Mouse (Mus musculus): ENCODE results near the gene Cfap299. TPM values are rescaled to one million over a fixed set of nuclear protein-coding genes. Genes with fewer than 3 reads are reported as not detected.

Cfap299 gene
- polyA plus RNA-seq, 1 experiment from 2014 or later: 0.17 TPM

- Histone ChIP-seq H3K27me3 (ENCODE audit: poor library complexity, severe bottlenecking) (no peaks in the 10 kb centered on the region), H3K4me1 (no peaks in the 10 kb centered on the region), H3K36me3 (replicated peaks) (no peaks in the 10 kb centered on the region), H3K4me3 (no peak overlapping the region), H3K9me3 (no peaks in the 10 kb centered on the region), H3K27ac (no peak overlapping the region)
- 75% methylated on average over 2 of the region's 2 CpGs for WGBS
- DNase-seq (ENCODE audit: extremely low spot score, low spot score): peak; percentile 22
Observed at GRCm38 (mm10) chr5:98410060-98410459, 81.0 kb downstream of the Cfap299 start.

DNA sequence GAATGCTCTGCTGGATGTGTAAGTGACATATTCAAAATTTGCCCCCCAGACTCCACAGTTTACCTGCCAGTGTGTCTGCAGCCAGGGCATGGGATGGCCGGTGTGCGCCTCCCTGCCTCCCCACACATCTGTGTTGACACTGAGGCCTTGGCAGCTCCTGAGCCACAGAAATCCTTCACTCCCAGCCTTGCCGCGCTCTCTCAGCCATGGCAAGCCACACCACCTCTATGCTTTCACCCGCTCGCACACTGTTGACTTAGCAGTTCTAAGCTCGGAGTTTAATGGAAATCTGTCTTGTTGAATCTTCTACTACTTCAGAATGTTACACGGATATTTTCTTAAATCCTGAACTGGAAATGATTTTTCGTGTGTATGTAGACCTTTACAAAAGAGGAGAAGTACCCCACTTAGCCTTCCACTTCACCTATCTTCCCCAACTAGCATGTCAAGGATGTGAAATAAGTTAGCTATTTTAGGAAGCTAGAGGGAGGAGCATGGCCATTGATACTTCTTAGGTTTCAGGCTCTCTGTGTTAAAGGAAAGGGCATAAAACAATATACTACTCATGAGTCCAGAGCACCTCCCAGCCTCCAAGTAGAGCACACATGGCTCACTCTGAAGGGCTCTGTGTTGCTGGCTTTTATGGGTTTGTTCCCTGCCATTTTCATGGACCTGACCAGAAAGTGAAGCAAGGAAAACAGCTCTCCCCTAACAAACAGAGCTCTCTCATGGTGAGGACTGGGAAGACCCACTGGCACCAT lies 87.5 kb downstream of the Cfap299 start:
- Histone ChIP-seq H3K27ac (no peak overlapping the region), H3K27me3 (ENCODE audit: poor library complexity, severe bottlenecking) (no peaks in the 10 kb centered on the region), H3K9me3 (no peaks in the 10 kb centered on the region), H3K4me3 (no peak overlapping the region), H3K36me3 (replicated peaks) (no peaks in the 10 kb centered on the region), H3K4me1 (no peaks in the 10 kb centered on the region)
- WGBS: 92% methylated on average over 9 of the region's 9 CpGs
- no peak for DNase-seq (ENCODE audit: extremely low spot score, low spot score)

DNA sequence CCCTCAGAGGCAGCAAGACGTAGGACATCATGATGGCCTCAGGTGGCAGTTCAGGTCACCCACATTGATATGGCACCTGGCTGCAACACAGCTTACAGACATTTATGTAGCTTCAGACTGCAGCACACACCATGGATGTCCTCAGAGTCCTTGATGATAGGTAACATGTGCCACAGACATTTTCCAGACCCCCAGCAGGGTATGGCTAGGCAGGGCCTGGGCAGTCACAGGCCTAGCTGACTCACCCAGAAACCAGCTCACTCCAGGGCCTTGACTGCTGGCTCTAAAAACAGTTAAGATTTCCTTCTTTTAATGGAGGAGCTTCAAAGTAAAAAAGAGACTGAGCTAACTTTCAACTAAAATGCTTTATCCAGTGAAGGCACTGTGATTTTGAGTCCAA lies 95.9 kb downstream of the Cfap299 start:
- no peaks in the 10 kb centered on the region for H3K4me1 ChIP-seq
- H3K9me3 ChIP-seq: no peaks in the 10 kb centered on the region
- H3K4me3 ChIP-seq: no peak overlapping the region
- H3K27ac ChIP-seq: no peak overlapping the region
- 100% methylated on average over 1 of the region's 1 CpGs for WGBS
- no peak for DNase-seq (ENCODE audit: extremely low spot score, low spot score)
- H3K27me3 ChIP-seq (ENCODE audit: poor library complexity, severe bottlenecking): no peaks in the 10 kb centered on the region
- no peaks in the 10 kb centered on the region for H3K36me3 ChIP-seq (replicated peaks)

DNA sequence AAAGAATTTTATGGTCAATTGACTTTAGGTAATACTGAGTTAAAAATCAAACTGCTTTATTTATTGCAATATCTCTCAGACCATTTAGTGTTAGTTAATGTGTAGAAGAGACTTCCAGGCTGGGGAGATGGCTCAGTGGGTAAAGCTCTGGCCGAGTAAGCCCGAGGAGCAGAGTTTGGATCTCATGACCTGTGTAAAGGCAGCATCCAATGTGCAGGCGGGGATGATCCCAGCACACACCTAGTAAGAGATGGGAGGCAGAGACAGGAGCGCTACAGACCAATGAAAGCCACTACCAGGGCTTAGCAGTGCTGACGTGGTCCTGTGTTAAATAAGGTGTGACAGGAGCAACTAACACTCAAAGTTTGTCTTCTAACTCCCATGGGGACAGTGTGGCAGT lies 97.0 kb downstream of the Cfap299 start:
- H3K4me1 ChIP-seq: no peaks in the 10 kb centered on the region
- H3K36me3 ChIP-seq (replicated peaks): no peaks in the 10 kb centered on the region
- WGBS: 89% methylated on average over 5 of the region's 5 CpGs

GRCm38 (mm10) chr5:98430060-98430459 lies 101.0 kb downstream of the Cfap299 start:
- no peak for DNase-seq (ENCODE audit: extremely low spot score, low spot score)
- Histone ChIP-seq H3K4me1 (no peaks in the 10 kb centered on the region), H3K27ac (no peak overlapping the region), H3K4me3 (no peak overlapping the region), H3K27me3 (ENCODE audit: poor library complexity, severe bottlenecking) (no peaks in the 10 kb centered on the region), H3K9me3 (no peaks in the 10 kb centered on the region), H3K36me3 (replicated peaks) (no peaks in the 10 kb centered on the region)
- WGBS: 81% methylated on average over 7 of the region's 7 CpGs

More for the DNA sequence above, 97.0 kb downstream of the Cfap299 start:
- no peaks in the 10 kb centered on the region for H3K27me3 ChIP-seq (ENCODE audit: poor library complexity, severe bottlenecking)
- no peaks in the 10 kb centered on the region for H3K9me3 ChIP-seq
- no peak overlapping the region for H3K4me3 ChIP-seq
- H3K27ac ChIP-seq: no peak overlapping the region
- no peak for DNase-seq (ENCODE audit: extremely low spot score, low spot score)

- H3K9me3 ChIP-seq: no peaks in the 10 kb centered on the region
- no peaks in the 10 kb centered on the region for H3K36me3 ChIP-seq (replicated peaks)
- 77% methylated on average over 3 of the region's 3 CpGs for WGBS
- no peak for DNase-seq (ENCODE audit: extremely low spot score, low spot score)
- H3K27me3 ChIP-seq (ENCODE audit: poor library complexity, severe bottlenecking): no peaks in the 10 kb centered on the region
- H3K4me3 ChIP-seq: no peak overlapping the region
- H3K27ac ChIP-seq: no peak overlapping the region
- H3K4me1 ChIP-seq: no peaks in the 10 kb centered on the region
Observed at GRCm38 (mm10) chr5:98438686-98439085, 109.6 kb downstream of the Cfap299 start.

- WGBS: 91% methylated on average over 12 of the region's 12 CpGs
- Histone ChIP-seq H3K27me3 (ENCODE audit: poor library complexity, severe bottlenecking) (no peaks in the 10 kb centered on the region), H3K36me3 (replicated peaks) (no peaks in the 10 kb centered on the region), H3K4me1 (no peaks in the 10 kb centered on the region), H3K27ac (no peak overlapping the region), H3K9me3 (no peaks in the 10 kb centered on the region), H3K4me3 (no peak overlapping the region)
- no peak for DNase-seq (ENCODE audit: extremely low spot score, low spot score)
Observed at GRCm38 (mm10) chr5:98446771-98447462, 117.8 kb downstream of the Cfap299 start.

DNA sequence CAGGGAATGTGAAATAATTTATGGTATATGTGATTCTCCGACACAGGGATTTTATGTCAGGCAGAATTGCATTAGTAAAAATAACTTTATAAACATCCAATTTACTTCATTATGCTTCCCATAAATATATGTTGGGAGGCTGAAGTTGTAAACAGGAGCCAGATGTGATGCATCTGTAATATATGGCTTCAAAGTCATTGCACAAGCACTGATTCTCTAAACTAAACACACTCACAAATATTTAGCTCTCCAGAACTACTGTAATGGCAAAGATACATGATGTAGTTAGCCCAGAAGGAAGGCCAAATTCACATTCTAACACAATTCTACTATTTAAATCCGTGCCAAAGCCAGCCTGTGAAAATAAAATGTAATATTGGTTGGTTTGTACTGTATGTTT lies 120.8 kb downstream of the Cfap299 start:
- no peak for DNase-seq (ENCODE audit: extremely low spot score, low spot score)
- no peaks in the 10 kb centered on the region for H3K9me3 ChIP-seq
- no peaks in the 10 kb centered on the region for H3K36me3 ChIP-seq (replicated peaks)
- no peaks in the 10 kb centered on the region for H3K27me3 ChIP-seq (ENCODE audit: poor library complexity, severe bottlenecking)
- WGBS: 92% methylated on average over 2 of the region's 2 CpGs
- H3K4me3 ChIP-seq: no peak overlapping the region
- no peak overlapping the region for H3K27ac ChIP-seq
- no peaks in the 10 kb centered on the region for H3K4me1 ChIP-seq

GRCm38 (mm10) chr5:98466882-98467535 lies 137.9 kb downstream of the Cfap299 start:
- Histone ChIP-seq H3K27ac (no peak overlapping the region), H3K9me3 (no peaks in the 10 kb centered on the region), H3K27me3 (ENCODE audit: poor library complexity, severe bottlenecking) (no peaks in the 10 kb centered on the region), H3K4me1 (no peaks in the 10 kb centered on the region), H3K4me3 (no peak overlapping the region), H3K36me3 (replicated peaks) (no peaks in the 10 kb centered on the region)
- DNase-seq (ENCODE audit: extremely low spot score, low spot score): no peak
- 57% methylated on average over 4 of the region's 4 CpGs for WGBS

DNA sequence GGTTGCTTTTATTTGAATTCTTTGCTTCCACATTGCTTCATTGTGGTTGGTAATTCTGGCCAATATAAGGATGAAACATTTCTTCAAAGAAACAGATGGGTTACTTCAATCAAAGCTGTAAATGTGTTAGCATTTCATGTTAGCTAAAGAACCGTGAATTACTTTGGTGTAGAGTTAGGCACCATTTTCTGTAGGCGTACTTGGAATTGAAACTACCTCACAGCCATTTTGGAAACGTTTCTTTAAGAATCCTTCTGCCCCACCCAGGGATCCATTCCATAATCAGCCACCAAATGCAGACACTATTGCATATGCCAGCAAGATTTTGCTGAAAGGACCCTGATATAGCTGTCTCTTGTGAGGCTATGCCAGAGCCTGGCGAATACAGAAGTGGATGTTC lies 140.9 kb downstream of the Cfap299 start:
- H3K4me3 ChIP-seq: no peak overlapping the region
- no peaks in the 10 kb centered on the region for H3K27me3 ChIP-seq (ENCODE audit: poor library complexity, severe bottlenecking)
- H3K4me1 ChIP-seq: no peaks in the 10 kb centered on the region
- H3K36me3 ChIP-seq (replicated peaks): no peaks in the 10 kb centered on the region
- WGBS: 90% methylated on average over 4 of the region's 4 CpGs
- H3K27ac ChIP-seq: no peak overlapping the region
- H3K9me3 ChIP-seq: no peaks in the 10 kb centered on the region
- no peak for DNase-seq (ENCODE audit: extremely low spot score, low spot score)

GRCm38 (mm10) chr5:98476539-98476938 lies 147.4 kb downstream of the Cfap299 start:
- Histone ChIP-seq H3K27me3 (ENCODE audit: poor library complexity, severe bottlenecking) (no peaks in the 10 kb centered on the region), H3K9me3 (no peaks in the 10 kb centered on the region), H3K36me3 (replicated peaks) (no peaks in the 10 kb centered on the region), H3K4me3 (no peak overlapping the region), H3K4me1 (no peaks in the 10 kb centered on the region), H3K27ac (no peak overlapping the region)
- DNase-seq (ENCODE audit: extremely low spot score, low spot score): no peak
- 91% methylated on average over 3 of the region's 3 CpGs for WGBS

- no peak for DNase-seq (ENCODE audit: extremely low spot score, low spot score)
- Histone ChIP-seq H3K27me3 (ENCODE audit: poor library complexity, severe bottlenecking) (no peaks in the 10 kb centered on the region), H3K4me1 (no peaks in the 10 kb centered on the region), H3K36me3 (replicated peaks) (no peaks in the 10 kb centered on the region), H3K27ac (no peak overlapping the region), H3K4me3 (no peak overlapping the region), H3K9me3 (no peaks in the 10 kb centered on the region)
- 90% methylated on average over 8 of the region's 8 CpGs for WGBS
Observed at GRCm38 (mm10) chr5:98477261-98477660, 148.2 kb downstream of the Cfap299 start.

- no peak overlapping the region for H3K4me3 ChIP-seq
- H3K36me3 ChIP-seq (replicated peaks): no peaks in the 10 kb centered on the region
- no peaks in the 10 kb centered on the region for H3K4me1 ChIP-seq
- WGBS: 79% methylated on average over 5 of the region's 5 CpGs
- no peaks in the 10 kb centered on the region for H3K9me3 ChIP-seq
- DNase-seq (ENCODE audit: extremely low spot score, low spot score): no peak
- no peaks in the 10 kb centered on the region for H3K27me3 ChIP-seq (ENCODE audit: poor library complexity, severe bottlenecking)
- H3K27ac ChIP-seq: no peak overlapping the region
Observed at GRCm38 (mm10) chr5:98483507-98483906, 154.4 kb downstream of the Cfap299 start.
